Mouse (Mus musculus) CH12.LX (cell line): ENCODE data around the gene Nufip1.
A peak's percentile ranks its signal among the peaks of the same experiment; 100 is the strongest.

Source experiments
- CTCF ChIP-seq, 2 experiments: IDR thresholded peaks in 1 of 2; conservative IDR thresholded peaks in 1 of 2; 2 replicates each; pipeline ENCODE4 v1.5.1; 2011 to 2012; ENCODE audit warnings: low read depth in 2 of 2, low read length in 2 of 2, improper control_type of control experiment in 1 of 2, inconsistent platforms in 1 of 2, mild to moderate bottlenecking in 1 of 2, moderate library complexity in 1 of 2
- EP300 ChIP-seq: IDR thresholded peaks from 2 replicates; pipeline ENCODE4 v1.6.1; 2011; ENCODE audit warnings: low read length, improper control_type of control experiment
- MXI1 ChIP-seq: IDR thresholded peaks from 2 replicates; pipeline ENCODE4 v1.6.1; 2011; ENCODE audit warnings: mild to moderate bottlenecking, low read depth, low read length, improper control_type of control experiment
- POLR2A ChIP-seq: IDR thresholded peaks from 2 replicates; pipeline ENCODE4 v1.6.1; 2011; ENCODE audit warnings: low read depth, mild to moderate bottlenecking, improper control_type of control experiment, low read length
- SMC3 ChIP-seq: IDR thresholded peaks from 2 replicates; pipeline ENCODE4 v1.6.1; 2011; ENCODE audit warnings: low read depth, low read length, improper control_type of control experiment
- ZMIZ1 ChIP-seq: IDR thresholded peaks from 2 replicates; pipeline ENCODE4 v1.6.1; 2012; ENCODE audit warnings: low read depth, mild to moderate bottlenecking, inconsistent platforms, low read length, improper control_type of control experiment

DNA sequence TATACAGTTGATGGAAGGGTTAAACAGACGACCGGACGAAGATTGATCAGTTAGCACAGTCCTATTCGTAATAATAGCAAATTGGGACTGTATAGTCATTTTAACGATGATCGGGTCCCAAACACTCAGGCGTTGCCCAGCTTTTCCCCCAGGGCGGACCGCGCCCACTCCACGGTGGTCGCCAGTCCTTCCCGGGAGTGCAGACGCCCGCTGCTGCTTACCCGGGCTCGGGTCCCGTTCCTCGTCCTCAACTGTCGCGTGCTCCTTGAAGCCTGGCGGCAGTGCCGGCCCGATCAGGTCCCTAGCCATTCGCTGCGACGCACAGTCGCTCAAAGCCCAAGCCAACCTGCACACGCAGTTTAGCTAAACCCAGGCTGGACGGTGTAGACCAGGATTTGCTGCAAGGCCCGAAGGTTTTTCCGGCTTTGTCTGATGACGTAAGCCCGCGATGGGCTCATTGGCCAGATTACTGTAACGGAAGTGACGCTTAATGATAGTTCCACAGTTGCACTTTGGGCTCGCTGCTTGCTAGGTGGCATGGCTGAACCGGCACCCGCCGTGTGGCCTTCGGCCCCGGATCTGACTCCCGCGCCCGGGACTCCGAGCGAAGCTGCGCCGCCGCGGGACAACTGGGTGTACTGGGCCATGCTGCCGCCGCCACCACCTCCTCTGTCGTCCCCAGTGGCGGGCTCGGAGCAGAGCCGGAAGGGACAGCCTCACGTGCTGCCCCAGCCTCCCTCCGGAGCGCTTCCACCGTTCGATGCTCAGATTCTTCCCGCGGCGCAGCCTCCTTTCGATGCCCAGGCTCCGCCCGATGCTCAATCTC, at the start of gene Nufip1, which contains the start of gene Gpalpp1:
- peak; percentile 99 for TF ChIP-seq MXI1
- peak; percentile 86 for TF ChIP-seq POLR2A
- peak; percentile 79 for TF ChIP-seq ZMIZ1
- TF ChIP-seq CTCF (conservative IDR thresholded peaks at IDR 0.05 in 1 of 2, IDR thresholded peaks at IDR 0.05 in 1 of 2; ENCODE audit: low read depth in 2 of 2, low read length in 2 of 2), result no peak
- no peak for TF ChIP-seq EP300
- TF ChIP-seq SMC3, result no peak
